8 mouse cellular contexts compared by ENCODE assay signal in genomic region chr2:134644301-134644912, GRCm38 (mm10). TPM values are rescaled to one million over a fixed set of nuclear protein-coding genes. Genes with fewer than 3 reads are reported as not detected.
DNase-seq lines count a peak whose midpoint lies in the region; ATAC-seq lines count a peak whose summit lies in the region.

No protein-coding gene starts in this region.

- H3K27ac ChIP-seq in heart, embryonic 15.5 days = peak overlapping the region; percentile 99; the same call in 1 of the 2 replicates
- peak overlapping the region; percentile 97 for H3K27ac ChIP-seq in embryonic facial prominence, embryonic 10.5 days (replicated peaks)
- H3K27ac ChIP-seq in hindbrain, embryonic 13.5 days = peak overlapping the region; percentile 99
- H3K27ac ChIP-seq in midbrain, embryonic 14.5 days (replicated peaks; ENCODE audit: low read depth, low read length) = peak overlapping the region; percentile 100

- no peaks in the 10 kb centered on the region for H3K9me3 ChIP-seq in heart, embryonic 15.5 days (replicated peaks)
- no peaks in the 10 kb centered on the region for H3K9me3 ChIP-seq in embryonic facial prominence, embryonic 10.5 days
- no peaks in the 10 kb centered on the region for H3K9me3 ChIP-seq in hindbrain, embryonic 13.5 days
- no peaks in the 10 kb centered on the region for H3K9me3 ChIP-seq in midbrain, embryonic 14.5 days (ENCODE audit: control insufficient read depth, low read length)

- 35% methylated on average over 6 of the region's 6 CpGs for WGBS in heart, embryonic 15.5 days
- 34% methylated on average over 6 of the region's 6 CpGs for WGBS in embryonic facial prominence, embryonic 10.5 days
- 27% methylated on average over 6 of the region's 6 CpGs for WGBS in hindbrain, embryonic 13.5 days
- WGBS in midbrain, embryonic 14.5 days = 20% methylated on average over 6 of the region's 6 CpGs

- H3K27me3 ChIP-seq in heart, embryonic 15.5 days = no peaks in the 10 kb centered on the region
- H3K27me3 ChIP-seq in embryonic facial prominence, embryonic 10.5 days (replicated peaks; ENCODE audit: low read depth, poor library complexity, severe bottlenecking) = no peaks in the 10 kb centered on the region
- no peaks in the 10 kb centered on the region for H3K27me3 ChIP-seq in hindbrain, embryonic 13.5 days
- H3K27me3 ChIP-seq in midbrain, embryonic 14.5 days (ENCODE audit: control insufficient read depth, insufficient read depth, low read length) = no peaks in the 10 kb centered on the region

- H3K4me1 ChIP-seq in heart, embryonic 15.5 days (replicated peaks) = peaks cover 18% of the 10 kb centered on the region
- H3K4me1 ChIP-seq in embryonic facial prominence, embryonic 10.5 days = peaks cover 28% of the 10 kb centered on the region
- H3K4me1 ChIP-seq in hindbrain, embryonic 13.5 days (replicated peaks) = peaks cover 31% of the 10 kb centered on the region
- peaks cover 28% of the 10 kb centered on the region for H3K4me1 ChIP-seq in midbrain, embryonic 14.5 days (ENCODE audit: control insufficient read depth, insufficient read depth, low read length)

- no peak for DNase-seq in heart, postnatal 4 days
- no peak for DNase-seq in embryonic facial prominence, embryonic 10.5 days (ENCODE audit: low spot score)
- DNase-seq in midbrain, embryonic 14.5 days = no peak
- no peak for DNase-seq in ovary, postnatal 10 days (ENCODE audit: low spot score)
- DNase-seq in left cerebral cortex, postnatal 25 days (ENCODE audit: low spot score in 2 of 2) = no peak
- no peak for DNase-seq in thymus, postnatal 36 days

- H3K4me3 ChIP-seq in heart, embryonic 15.5 days = peak overlapping the region; percentile 94
- H3K4me3 ChIP-seq in embryonic facial prominence, embryonic 10.5 days = peak overlapping the region; percentile 82
- peak overlapping the region; percentile 67; the same call in 1 of the 2 replicates for H3K4me3 ChIP-seq in hindbrain, embryonic 13.5 days
- peak overlapping the region; percentile 82 for H3K4me3 ChIP-seq in midbrain, embryonic 14.5 days (replicated peaks; ENCODE audit: low read depth, low read length)

- H3K9ac ChIP-seq in heart, embryonic 15.5 days = no peak overlapping the region
- H3K9ac ChIP-seq in hindbrain, embryonic 13.5 days = peak overlapping the region; percentile 88; the same call in 1 of the 2 replicates
- no peak overlapping the region; the same call in 1 of the 2 replicates for H3K9ac ChIP-seq in midbrain, embryonic 14.5 days (replicated peaks; ENCODE audit: low read length)

- H3K4me2 ChIP-seq in heart, embryonic 15.5 days = peak overlapping the region; percentile 82
- H3K4me2 ChIP-seq in hindbrain, embryonic 13.5 days = peak overlapping the region; percentile 75
- H3K4me2 ChIP-seq in midbrain, embryonic 14.5 days (ENCODE audit: low read length) = peak overlapping the region; percentile 63

- ATAC-seq in heart, embryonic 15.5 days (replicated peaks; ENCODE audit: insufficient number of reproducible peaks, insufficient read depth, low FRiP score, low read depth) = no peak
- ATAC-seq in hindbrain, embryonic 13.5 days (ENCODE audit: low FRiP score) = no peak
- no peak for ATAC-seq in midbrain, embryonic 14.5 days (ENCODE audit: low FRiP score, low TSS enrichment)

- intact Hi-C loops in left cerebral cortex, postnatal 25 days (cut with DNase I) = no loop called here

- H3K36me3 ChIP-seq in heart, embryonic 15.5 days = peaks cover 2% of the 10 kb centered on the region; the same call in 1 of the 2 replicates
- no peaks in the 10 kb centered on the region for H3K36me3 ChIP-seq in embryonic facial prominence, embryonic 10.5 days (replicated peaks)
- no peaks in the 10 kb centered on the region for H3K36me3 ChIP-seq in hindbrain, embryonic 13.5 days
- no peaks in the 10 kb centered on the region for H3K36me3 ChIP-seq in midbrain, embryonic 14.5 days (ENCODE audit: control insufficient read depth, insufficient read depth, low read length)

RNA-seq across cellular contexts. Expression of gene Tmx4, which starts 0.5 kb away (rescaled TPM):
- 34.7 and 35.2 TPM in 2 replicates for polyA plus RNA-seq in heart, embryonic 15.5 days (2015; fragmentation: Nextera tagmentation; extraction: Ambion mirVana)
- total RNA-seq in heart, postnatal 4 days (2021) = 10 to 100 TPM; 86.4 to 90.8 TPM
- 23.3 and 23.9 TPM in 2 replicates for polyA plus RNA-seq in embryonic facial prominence, embryonic 10.5 days (2016; fragmentation: Nextera tagmentation; extraction: Ambion mirVana)
- polyA plus RNA-seq in hindbrain, embryonic 13.5 days (2015; fragmentation: Nextera tagmentation; extraction: Ambion mirVana) = 90.4 and 92.1 TPM in 2 replicates
- polyA plus RNA-seq in midbrain, embryonic 14.5 days (2014; fragmentation: Nextera tagmentation; extraction: Ambion mirVana) = 103 and 149 TPM in 2 replicates
- total RNA-seq in left cerebral cortex, postnatal 25 days (2021) = 100 to 1,000 TPM; 175 to 177 TPM
